Mouse (Mus musculus): ENCODE results near the gene Prm2.

The Prm2 gene

GRCm38 (mm10) chr16:10796034-10796433 is at the start of gene Prm2:
Prm2 (minus strand) TSS chr16:10796134.
- in situ Hi-C loops (cut with MboI, MseI), result no loop called here

- in situ Hi-C loops (cut with MboI, MseI), result no loop called here
These were observed 48.4 kb upstream of the Prm2 start for GRCm38 (mm10) chr16:10844319-10844670.

GRCm38 (mm10) chr16:10843486-10844318 is 47.8 kb upstream of the Prm2 start:
- in situ Hi-C loops (cut with MboI, MseI), result no loop called here

- in situ Hi-C loops (cut with MboI, MseI), result no loop called here
These were observed 46.4 kb upstream of the Prm2 start for GRCm38 (mm10) chr16:10842282-10842855.

- in situ Hi-C loops (cut with MboI, MseI), result no loop called here
These were observed 44.1 kb upstream of the Prm2 start for GRCm38 (mm10) chr16:10840018-10840417.

- in situ Hi-C loops (cut with MboI, MseI), result loop anchor here (10.0 kb wide), 1 partner anchor 54 kb away; the partner anchor contains the start of genes Socs1 and Tnp2
These were observed 42.7 kb upstream of the Prm2 start for GRCm38 (mm10) chr16:10838487-10839245.

- in situ Hi-C loops (cut with MboI, MseI), result loop anchor here (10.0 kb wide), 1 partner anchor 53 kb away; the partner anchor contains the start of genes Socs1 and Tnp2
These were observed 42.0 kb upstream of the Prm2 start for GRCm38 (mm10) chr16:10837903-10838302.

GRCm38 (mm10) chr16:10837250-10837649 is 41.3 kb upstream of the Prm2 start:
- in situ Hi-C loops (cut with MboI, MseI), result loop anchor here (10.0 kb wide), 1 partner anchor 52 kb away; the partner anchor contains the start of genes Socs1 and Tnp2

- in situ Hi-C loops (cut with MboI, MseI), result loop anchor here (10.0 kb wide), 1 partner anchor 52 kb away; the partner anchor contains the start of genes Socs1 and Tnp2
These were observed 40.5 kb upstream of the Prm2 start for GRCm38 (mm10) chr16:10836388-10836787.

- in situ Hi-C loops (cut with MboI, MseI), result loop anchor here (10.0 kb wide), 1 partner anchor 50 kb away; the partner anchor contains the start of genes Socs1 and Tnp2
These were observed 39.1 kb upstream of the Prm2 start, which contains the start of gene Rmi2 for GRCm38 (mm10) chr16:10834911-10835587. Rmi2 (plus strand) TSS chr16:10835059.

GRCm38 (mm10) chr16:10834542-10834910 is 38.6 kb upstream of the Prm2 start:
- in situ Hi-C loops (cut with MboI, MseI), result loop anchor here (10.0 kb wide), 1 partner anchor 50 kb away; the partner anchor contains the start of genes Socs1 and Tnp2

- in situ Hi-C loops (cut with MboI, MseI), result no loop called here
These were observed 32.5 kb upstream of the Prm2 start for GRCm38 (mm10) chr16:10828461-10828805.

- in situ Hi-C loops (cut with MboI, MseI), result no loop called here
These were observed 32.0 kb upstream of the Prm2 start for GRCm38 (mm10) chr16:10827766-10828460.

GRCm38 (mm10) chr16:10827269-10827668 is 31.3 kb upstream of the Prm2 start:
- in situ Hi-C loops (cut with MboI, MseI), result no loop called here

GRCm38 (mm10) chr16:10825840-10826239 is 29.9 kb upstream of the Prm2 start:
- in situ Hi-C loops (cut with MboI, MseI), result no loop called here

GRCm38 (mm10) chr16:10824536-10824935 is 28.6 kb upstream of the Prm2 start:
- in situ Hi-C loops (cut with MboI, MseI), result no loop called here

- in situ Hi-C loops (cut with MboI, MseI), result no loop called here
These were observed 25.5 kb upstream of the Prm2 start for GRCm38 (mm10) chr16:10821387-10821786.

- in situ Hi-C loops (cut with MboI, MseI), result no loop called here
These were observed 24.0 kb upstream of the Prm2 start for GRCm38 (mm10) chr16:10819966-10820365.

- in situ Hi-C loops (cut with MboI, MseI), result no loop called here
These were observed 22.7 kb upstream of the Prm2 start for GRCm38 (mm10) chr16:10818579-10819135.

- in situ Hi-C loops (cut with MboI, MseI), result no loop called here
These were observed 18.9 kb upstream of the Prm2 start for GRCm38 (mm10) chr16:10814864-10815263.

All from regulatory T cell (primary cell).